Comparison of ENCODE assay signal across 29 mouse cellular contexts in genomic region chr9:108521604-108522003, GRCm38 (mm10). TPM values are rescaled to one million over a fixed set of nuclear protein-coding genes. Genes with fewer than 3 reads are reported as not detected.
DNase-seq lines count a peak whose midpoint lies in the region; ATAC-seq and TF ChIP-seq lines count a peak whose summit lies in the region.
"Had no signal": no experiment of that assay in that cellular context is flagged by ENCODE, and none has a peak within 500 bp of the region (broad histone marks: within the 10 kb centered on the region; RNA-seq: fewer than 3 reads in every experiment).

No protein-coding gene starts in this region.

- 53% methylated on average over 2 of the region's 2 CpGs for WGBS in forebrain, embryonic 14.5 days
- 69% methylated on average over 2 of the region's 2 CpGs for WGBS in forebrain, embryonic 11.5 days

- no peak for TF ChIP-seq CTCF in MEL (IDR thresholded peaks at IDR 0.05 in 2 of 3, conservative IDR thresholded peaks at IDR 0.05 in 1 of 3; ENCODE audit: control insufficient read depth in 1 of 3, insufficient read depth in 1 of 3, low read depth in 2 of 3, low read length in 3 of 3, poor library complexity in 1 of 3, severe bottlenecking in 1 of 3)

- H3K4me1 ChIP-seq in forebrain, embryonic 14.5 days (ENCODE audit: control insufficient read depth, insufficient read depth, low read length) = peaks cover 16% of the 10 kb centered on the region
- H3K4me1 ChIP-seq in forebrain, embryonic 11.5 days (replicated peaks; ENCODE audit: control insufficient read depth, insufficient read depth, low read length) = peaks cover 3% of the 10 kb centered on the region; the same call in 1 of the 2 replicates
- H3K4me1 ChIP-seq in MEL (ENCODE audit: control insufficient read depth in 1 of 2, insufficient read depth in 2 of 2, low read length in 2 of 2) = peaks cover 6 to 13% of the 10 kb centered on the region in 2 experiments

- TF ChIP-seq POLR2A in MEL (IDR thresholded peaks at IDR 0.05; ENCODE audit: control insufficient read depth in 1 of 2, insufficient read depth in 1 of 2, low read depth in 1 of 2, low read length in 2 of 2, poor library complexity in 1 of 2) = no peak

- TF ChIP-seq EP300 in MEL (IDR thresholded peaks at IDR 0.05; ENCODE audit: low read depth in 1 of 2, low read length in 2 of 2) = peak; percentile 59 to 77

- H3K9ac ChIP-seq in forebrain, embryonic 14.5 days (ENCODE audit: low read length) = no peak overlapping the region
- no peak overlapping the region for H3K9ac ChIP-seq in forebrain, embryonic 11.5 days (ENCODE audit: low read length)
- H3K9ac ChIP-seq in MEL (ENCODE audit: control insufficient read depth, low read depth, low read length, poor library complexity, severe bottlenecking) = no peak overlapping the region
- H3K9ac ChIP-seq: embryonic facial prominence, embryonic 13.5 days; heart, embryonic 15.5 days; hindbrain, embryonic 14.5 days; liver, embryonic 15.5 days; lung, embryonic 15.5 days; midbrain, embryonic 13.5 days; neural tube, embryonic 12.5 days had no signal

- H3K27ac ChIP-seq in forebrain, embryonic 14.5 days (ENCODE audit: low read depth, low read length) = no peak overlapping the region
- no peak overlapping the region for H3K27ac ChIP-seq in forebrain, embryonic 11.5 days (ENCODE audit: low read depth, low read length)
- peak overlapping the region; percentile 20 for H3K27ac ChIP-seq in MEL (ENCODE audit: control insufficient read depth, low read depth, low read length)
- H3K27ac ChIP-seq: embryonic facial prominence, embryonic 13.5 days; gastrocnemius, adult 2 months; heart, embryonic 15.5 days; hindbrain, embryonic 14.5 days; limb, embryonic 10.5 days; liver, embryonic 15.5 days; lung, embryonic 15.5 days; macrophage; midbrain, embryonic 13.5 days; neural tube, embryonic 12.5 days; stomach, postnatal 0 days had no signal

- TF ChIP-seq RAD21 in MEL (IDR thresholded peaks at IDR 0.05; ENCODE audit: low read depth, low read length) = no peak

- peaks cover 64% of the 10 kb centered on the region for H3K79me2 ChIP-seq in MEL (ENCODE audit: control insufficient read depth, insufficient read depth, low read length, poor library complexity)

- ATAC-seq in forebrain, embryonic 14.5 days = no peak
- no peak for ATAC-seq in forebrain, embryonic 11.5 days (replicated peaks; ENCODE audit: low FRiP score)
- ATAC-seq: midbrain, embryonic 13.5 days had no signal

- DNase-seq in forebrain, embryonic 14.5 days (ENCODE audit: low spot score) = peak; percentile 3
- DNase-seq in forebrain, embryonic 11.5 days (ENCODE audit: low spot score) = no peak
- DNase-seq in 3T3-L1 (ENCODE audit: low read depth, low spot score) = peak; percentile 44
- DNase-seq in MEL (ENCODE audit: low read depth, low spot score) = peak; percentile 86
- DNase-seq in fibroblast of lung, adult 2 months (ENCODE audit: low read depth) = peak; percentile 10
- no peak for DNase-seq in right cerebral cortex, postnatal 14 days
- no peak for DNase-seq in right cerebral cortex, postnatal 25 days
- DNase-seq: adrenal gland, postnatal 14 days; B cell, adult 2 months; cerebellum, adult 8-10 months; cerebellum, postnatal 36 days; embryo, embryonic 11 days; gastrocnemius, adult 2 months; heart, postnatal 4 days; kidney, adult 9 months; kidney, postnatal 14 days; liver; right cerebral cortex, adult 18-20 months had no signal

- H3K4me2 ChIP-seq in forebrain, embryonic 14.5 days (ENCODE audit: low read length) = no peak overlapping the region
- no peak overlapping the region for H3K4me2 ChIP-seq in forebrain, embryonic 11.5 days (ENCODE audit: low read depth, low read length, severe bottlenecking)
- H3K4me2 ChIP-seq: embryonic facial prominence, embryonic 13.5 days; heart, embryonic 15.5 days; hindbrain, embryonic 14.5 days; liver, embryonic 15.5 days; lung, embryonic 15.5 days; midbrain, embryonic 13.5 days; neural tube, embryonic 12.5 days had no signal

- H3K4me3 ChIP-seq in forebrain, embryonic 14.5 days (ENCODE audit: low read depth, low read length) = no peak overlapping the region
- H3K4me3 ChIP-seq in forebrain, embryonic 11.5 days (ENCODE audit: low read depth, low read length) = no peak overlapping the region
- H3K4me3 ChIP-seq in MEL (ENCODE audit: control insufficient read depth in 1 of 2, insufficient read depth in 1 of 2, low read depth in 2 of 2, low read length in 2 of 2) = no peak overlapping the region
- H3K4me3 ChIP-seq: embryonic facial prominence, embryonic 13.5 days; erythroblast, embryonic 14.5 days; gastrocnemius, adult 2 months; heart, embryonic 15.5 days; limb, embryonic 10.5 days; liver, embryonic 15.5 days; lung, embryonic 15.5 days; midbrain, embryonic 13.5 days; neural tube, embryonic 12.5 days had no signal

- H3K27me3 ChIP-seq in forebrain, embryonic 14.5 days (replicated peaks; ENCODE audit: control insufficient read depth, insufficient read depth, low read length) = no peaks in the 10 kb centered on the region
- no peaks in the 10 kb centered on the region for H3K27me3 ChIP-seq in forebrain, embryonic 11.5 days (ENCODE audit: control insufficient read depth, insufficient read depth, low read length)
- no peaks in the 10 kb centered on the region for H3K27me3 ChIP-seq in MEL (ENCODE audit: control insufficient read depth in 1 of 2, insufficient read depth in 2 of 2, low read length in 2 of 2)
- H3K27me3 ChIP-seq: embryonic facial prominence, embryonic 13.5 days; heart, embryonic 15.5 days; liver, embryonic 15.5 days; lung, embryonic 15.5 days; midbrain, embryonic 13.5 days; neural tube, embryonic 12.5 days had no signal

- H3K36me3 ChIP-seq in forebrain, embryonic 14.5 days (ENCODE audit: control insufficient read depth, insufficient read depth, low read length) = peaks cover 11% of the 10 kb centered on the region; the same call in 1 of the 2 replicates
- H3K36me3 ChIP-seq in forebrain, embryonic 11.5 days (ENCODE audit: control insufficient read depth, insufficient read depth, low read length) = no peaks in the 10 kb centered on the region
- H3K36me3 ChIP-seq in MEL (ENCODE audit: control insufficient read depth in 1 of 2, insufficient read depth in 2 of 2, low read length in 2 of 2) = peaks cover 27 to 35% of the 10 kb centered on the region in 2 experiments

- H3K9me3 ChIP-seq in forebrain, embryonic 14.5 days (replicated peaks; ENCODE audit: control insufficient read depth, low read length) = no peaks in the 10 kb centered on the region
- H3K9me3 ChIP-seq in forebrain, embryonic 11.5 days (ENCODE audit: control insufficient read depth, low read length) = no peaks in the 10 kb centered on the region
- no peaks in the 10 kb centered on the region for H3K9me3 ChIP-seq in MEL (replicated peaks; ENCODE audit: insufficient read depth, low read length)
- H3K9me3 ChIP-seq: embryonic facial prominence, embryonic 13.5 days; heart, embryonic 15.5 days; limb, embryonic 10.5 days; liver, embryonic 15.5 days; lung, embryonic 15.5 days; midbrain, embryonic 13.5 days; neural tube, embryonic 12.5 days had no signal

TF ChIP-seq in MEL, 35 proteins besides CTCF, POLR2A, EP300 and RAD21:
- no peak for TF ChIP-seq MAFK (IDR thresholded peaks at IDR 0.05; ENCODE audit: borderline replicate concordance, low read depth, low read length)
- peak; percentile 62 for TF ChIP-seq SIN3A (IDR thresholded peaks at IDR 0.05; ENCODE audit: low read length)
- TF ChIP-seq KAT2A (conservative IDR thresholded peaks at IDR 0.05; ENCODE audit: low read depth, low read length) = no peak
- TF ChIP-seq RCOR1 (IDR thresholded peaks at IDR 0.05; ENCODE audit: low read depth, low read length) = peak; percentile 84
- peak; percentile 66 for TF ChIP-seq ETS1 (IDR thresholded peaks at IDR 0.05; ENCODE audit: low read depth, low read length)
- TF ChIP-seq GATA1 (IDR thresholded peaks at IDR 0.05; ENCODE audit: low read depth, low read length) = peak; percentile 93
- peak; percentile 50; the same call in 1 of the 2 replicates for TF ChIP-seq MXI1 (IDR thresholded peaks at IDR 0.05; ENCODE audit: low read depth, low read length)
TF ChIP-seq in MEL: peak in this region for 5.

RNA-seq across cellular contexts. Expression of gene Qrich1, which starts 5.0 kb away (rescaled TPM):
- polyA plus RNA-seq in forebrain, embryonic 14.5 days (2014; fragmentation: Nextera tagmentation; extraction: Ambion mirVana) = 143 and 160 TPM in 2 replicates
- polyA plus RNA-seq in forebrain, embryonic 11.5 days (2014; fragmentation: Nextera tagmentation; extraction: Ambion mirVana) = 174 and 183 TPM in 2 replicates
- total RNA-seq in MEL (2012; rRNA removed) = 122 and 126 TPM in 2 replicates
- polyA plus RNA-seq in MEL (2012; ENCODE audit: insufficient read depth in 1 of 2, insufficient read length in 2 of 2, low read depth in 1 of 2, low replicate concordance in 2 of 2, missing spikeins in 1 of 2) = 100 to 1,000 TPM in 1 of 2 experiments, 10 to 100 TPM in 1; 84.5 to 161 TPM

RNA-seq across cellular contexts. Expression of gene Qars, which starts 14.1 kb away (rescaled TPM):
- polyA plus RNA-seq in forebrain, embryonic 14.5 days (2014; fragmentation: Nextera tagmentation; extraction: Ambion mirVana) = 71.5 and 87.7 TPM in 2 replicates
- 107 and 116 TPM in 2 replicates for polyA plus RNA-seq in forebrain, embryonic 11.5 days (2014; fragmentation: Nextera tagmentation; extraction: Ambion mirVana)
- total RNA-seq in MEL (2012; rRNA removed) = 267 and 286 TPM in 2 replicates
- 100 to 1,000 TPM in 1 of 2 experiments, not detected in 1; 407 TPM for polyA plus RNA-seq in MEL (2012; ENCODE audit: insufficient read depth in 1 of 2, insufficient read length in 2 of 2, low read depth in 1 of 2, low replicate concordance in 2 of 2, missing spikeins in 1 of 2)

RNA-seq across cellular contexts. Expression of gene Usp19, which starts 31.2 kb away (rescaled TPM):
- polyA plus RNA-seq in forebrain, embryonic 14.5 days (2014; fragmentation: Nextera tagmentation; extraction: Ambion mirVana) = 48.0 and 64.1 TPM in 2 replicates
- polyA plus RNA-seq in forebrain, embryonic 11.5 days (2014; fragmentation: Nextera tagmentation; extraction: Ambion mirVana) = 84.0 and 90.0 TPM in 2 replicates
- 69.0 and 76.1 TPM in 2 replicates for total RNA-seq in MEL (2012; rRNA removed)
- 100 to 1,000 TPM in 1 of 2 experiments, not detected in 1; 162 TPM for polyA plus RNA-seq in MEL (2012; ENCODE audit: insufficient read depth in 1 of 2, insufficient read length in 2 of 2, low read depth in 1 of 2, low replicate concordance in 2 of 2, missing spikeins in 1 of 2)

RNA-seq across cellular contexts. Expression of gene Impdh2, which starts 38.5 kb away (rescaled TPM):
- polyA plus RNA-seq in forebrain, embryonic 14.5 days (2014; fragmentation: Nextera tagmentation; extraction: Ambion mirVana) = 125 and 136 TPM in 2 replicates
- polyA plus RNA-seq in forebrain, embryonic 11.5 days (2014; fragmentation: Nextera tagmentation; extraction: Ambion mirVana) = 197 and 199 TPM in 2 replicates
- total RNA-seq in MEL (2012; rRNA removed) = 488 and 550 TPM in 2 replicates
- 100 to 1,000 TPM in 1 of 2 experiments, not detected in 1; 519 TPM for polyA plus RNA-seq in MEL (2012; ENCODE audit: insufficient read depth in 1 of 2, insufficient read length in 2 of 2, low read depth in 1 of 2, low replicate concordance in 2 of 2, missing spikeins in 1 of 2)

RNA-seq across cellular contexts. Expression of gene Lamb2, which starts 42.1 kb away (rescaled TPM):
- 12.0 and 17.2 TPM in 2 replicates for polyA plus RNA-seq in forebrain, embryonic 14.5 days (2014; fragmentation: Nextera tagmentation; extraction: Ambion mirVana)
- 31.8 and 40.9 TPM in 2 replicates for polyA plus RNA-seq in forebrain, embryonic 11.5 days (2014; fragmentation: Nextera tagmentation; extraction: Ambion mirVana)
- total RNA-seq in MEL (2012; rRNA removed) = 0.56 and 0.58 TPM in 2 replicates
- polyA plus RNA-seq in MEL (2012; ENCODE audit: insufficient read depth in 1 of 2, insufficient read length in 2 of 2, low read depth in 1 of 2, low replicate concordance in 2 of 2, missing spikeins in 1 of 2) = under 1 TPM in 1 of 2 experiments, not detected in 1; 0.84 TPM

Comparison
In these comparisons a context has a peak if more than half of its experiments do, and no peak if none do; other contexts are left out.
1. DNase-seq: peak in forebrain, embryonic 14.5 days (single experiment), 3T3-L1 (single experiment), MEL (single experiment) and fibroblast of lung, adult 2 months (single experiment); none in forebrain, embryonic 11.5 days (single experiment), right cerebral cortex, postnatal 14 days (single experiment) and right cerebral cortex, postnatal 25 days (single experiment).